Mouse (Mus musculus): ENCODE results near the gene Arf4.

- TF ChIP-seq CTCF (IDR thresholded peaks at IDR 0.05; ENCODE audit: extremely low read depth, insufficient read length, insufficient replicate concordance, low read depth, low read length) (no peak), POLR2A (IDR thresholded peaks at IDR 0.05; ENCODE audit: low read depth, low read length) (no peak)
Measured at GRCm38 (mm10) chr14:26692974-26693373, 55.1 kb downstream of the Arf4 start, which contains the start of gene Dnah12.

Data from small intestine, adult 2 months (tissue).